Mouse (Mus musculus) MEL (cell line): Measurements from ENCODE around the gene Dock4.

ENCODE experiments used
- CHD1 ChIP-seq: IDR thresholded peaks from 2 replicates; pipeline ENCODE4 v1.6.1; 2012; ENCODE audit warnings: low read depth, mild to moderate bottlenecking, inconsistent platforms, low read length, improper control_type of control experiment
- CHD2 ChIP-seq: IDR thresholded peaks from 2 replicates; pipeline ENCODE4 v1.6.1; 2011; ENCODE audit warnings: low read length, improper control_type of control experiment
- CTCF ChIP-seq, 3 experiments: IDR thresholded peaks in 2 of 3; conservative IDR thresholded peaks in 1 of 3; 2 replicates each; pipeline ENCODE4 v1.5.1; 2011 to 2012; ENCODE audit warnings: low read length in 3 of 3, low read depth in 2 of 3, mild to moderate bottlenecking in 2 of 3, improper control_type of control experiment in 1 of 3, inconsistent platforms in 1 of 3, mixed read lengths in 1 of 3, moderate library complexity in 1 of 3; ENCODE audit not compliant: control insufficient read depth in 1 of 3, insufficient read depth in 1 of 3, poor library complexity in 1 of 3, severe bottlenecking in 1 of 3
- EP300 ChIP-seq, 2 experiments: IDR thresholded peaks; 2 replicates each; pipeline ENCODE4 v1.6.1; 2011; ENCODE audit warnings: improper control_type of control experiment in 2 of 2, low read length in 2 of 2, low read depth in 1 of 2, mild to moderate bottlenecking in 1 of 2
- ETS1 ChIP-seq: IDR thresholded peaks from 2 replicates; pipeline ENCODE4 v1.6.1; 2012; ENCODE audit warnings: low read depth, mild to moderate bottlenecking, inconsistent platforms, low read length, improper control_type of control experiment, moderate library complexity
- GATA1 ChIP-seq: IDR thresholded peaks from 2 replicates; pipeline ENCODE4 v1.6.1; 2011; ENCODE audit warnings: low read depth, low read length, improper control_type of control experiment
- MAFK ChIP-seq: IDR thresholded peaks from 2 replicates; pipeline ENCODE4 v1.6.1; 2011; ENCODE audit warnings: low read depth, mild to moderate bottlenecking, low read length, improper control_type of control experiment, borderline replicate concordance
- MAZ ChIP-seq: IDR thresholded peaks from 2 replicates; pipeline ENCODE4 v1.6.1; 2012; ENCODE audit warnings: low read depth, mild to moderate bottlenecking, inconsistent platforms, low read length, improper control_type of control experiment
- MEF2A ChIP-seq: IDR thresholded peaks from 2 replicates; pipeline ENCODE4 v1.6.1; 2014; ENCODE audit warnings: low read depth, mild to moderate bottlenecking, inconsistent platforms, low read length, improper control_type of control experiment; ENCODE audit not compliant: poor library complexity, insufficient replicate concordance, severe bottlenecking; ENCODE audit errors: extremely low read depth
- NELFE ChIP-seq: IDR thresholded peaks from 2 replicates; pipeline ENCODE4 v1.6.1; 2011; ENCODE audit warnings: low read depth, low read length, improper control_type of control experiment
- NRF1 ChIP-seq: IDR thresholded peaks from 2 replicates; pipeline ENCODE4 v1.6.1; 2014; ENCODE audit warnings: low read depth, mild to moderate bottlenecking, inconsistent platforms, low read length, improper control_type of control experiment, moderate library complexity; ENCODE audit not compliant: poor library complexity, insufficient read depth, severe bottlenecking
- POLR2A ChIP-seq, 2 experiments: IDR thresholded peaks; 2 replicates each; pipeline ENCODE4 v1.6.1; 2011 to 2012; ENCODE audit warnings: low read length in 2 of 2, mild to moderate bottlenecking in 2 of 2, control low read depth in 1 of 2, improper control_type of control experiment in 1 of 2, low read depth in 1 of 2, moderate library complexity in 1 of 2; ENCODE audit not compliant: control insufficient read depth in 1 of 2, insufficient read depth in 1 of 2, poor library complexity in 1 of 2
- SMC3 ChIP-seq: IDR thresholded peaks from 2 replicates; pipeline ENCODE4 v1.6.1; 2011; ENCODE audit warnings: low read depth, low read length, improper control_type of control experiment
- TBP ChIP-seq: IDR thresholded peaks from 2 replicates; pipeline ENCODE4 v1.8.0; 2011; ENCODE audit warnings: low read depth, low read length, improper control_type of control experiment

- TF ChIP-seq NELFE (no peak), CTCF (IDR thresholded peaks at IDR 0.05 in 2 of 3, conservative IDR thresholded peaks at IDR 0.05 in 1 of 3; ENCODE audit: control insufficient read depth in 1 of 3, insufficient read depth in 1 of 3, low read depth in 2 of 3, low read length in 3 of 3, poor library complexity in 1 of 3, severe bottlenecking in 1 of 3) (no peak), EP300 (IDR thresholded peaks at IDR 0.05; ENCODE audit: low read depth in 1 of 2, low read length in 2 of 2) (no peak), NRF1 (no peak), SMC3 (no peak), MAZ (no peak), POLR2A (IDR thresholded peaks at IDR 0.05; ENCODE audit: control insufficient read depth in 1 of 2, insufficient read depth in 1 of 2, low read depth in 1 of 2, low read length in 2 of 2, poor library complexity in 1 of 2) (no peak), TBP (no peak), MEF2A (no peak), MAFK (no peak), GATA1 (no peak), ETS1 (no peak), CHD2 (no peak), CHD1 (no peak)
These were observed 263.3 kb downstream of the Dock4 start for GRCm38 (mm10) chr12:40709094-40709493.
